Mouse (Mus musculus): ENCODE measurements around the gene Rab3d.
A peak's percentile ranks its signal among the peaks of the same experiment; 100 is the strongest.
"Not testable (repeated sequence)": the region's sequence is repeated elsewhere in the genome, so short reads cannot be mapped to it uniquely, and the experiment has no call there.

Gene Rab3d

GRCm38 (mm10) chr9:21909474-21910223 is 8.3 kb downstream of the Rab3d start:
- no peak for DNase-seq (ENCODE audit: low read depth, low spot score)

- DNase-seq (ENCODE audit: low read depth, low spot score): peak; percentile 27
Measured at GRCm38 (mm10) chr9:21908216-21908615, 9.8 kb downstream of the Rab3d start.

- DNase-seq (ENCODE audit: low read depth, low spot score): no peak
Measured at GRCm38 (mm10) chr9:21904031-21904430, 14.0 kb downstream of the Rab3d start.

GRCm38 (mm10) chr9:21901223-21901820 is 16.7 kb downstream of the Rab3d start:
- DNase-seq (ENCODE audit: low read depth, low spot score): peak; percentile 81

GRCm38 (mm10) chr9:21889229-21889628 is 28.8 kb downstream of the Rab3d start:
- peak; percentile 26 for DNase-seq (ENCODE audit: low read depth, low spot score)

GRCm38 (mm10) chr9:21876601-21877000 is 41.4 kb downstream of the Rab3d start:
- peak; percentile 8 for DNase-seq (ENCODE audit: low read depth, low spot score)

- no peak for DNase-seq (ENCODE audit: low read depth, low spot score)
Measured at GRCm38 (mm10) chr9:21872204-21872603, 45.8 kb downstream of the Rab3d start.

GRCm38 (mm10) chr9:21870879-21871524 is 47.0 kb downstream of the Rab3d start:
- DNase-seq (ENCODE audit: low read depth, low spot score): peak; percentile 65

GRCm38 (mm10) chr9:21869290-21869689 is 48.7 kb downstream of the Rab3d start:
- DNase-seq (ENCODE audit: low read depth, low spot score): peak; percentile 13

- no peak for DNase-seq (ENCODE audit: low read depth, low spot score)
Measured at GRCm38 (mm10) chr9:21867726-21868125, 50.3 kb downstream of the Rab3d start.

- no peak for DNase-seq (ENCODE audit: low read depth, low spot score)
Measured at GRCm38 (mm10) chr9:21866641-21867040, 51.4 kb downstream of the Rab3d start.

- no peak for DNase-seq (ENCODE audit: low read depth, low spot score)
Measured at GRCm38 (mm10) chr9:21865673-21866398, 52.2 kb downstream of the Rab3d start.

- DNase-seq (ENCODE audit: low read depth, low spot score): no peak
Measured at GRCm38 (mm10) chr9:21862181-21862580, 55.8 kb downstream of the Rab3d start.

GRCm38 (mm10) chr9:21860349-21860748 is 57.6 kb downstream of the Rab3d start:
- DNase-seq (ENCODE audit: low read depth, low spot score): not testable (repeated sequence)

- DNase-seq (ENCODE audit: low read depth, low spot score): no peak
Measured at GRCm38 (mm10) chr9:21859606-21860005, 58.4 kb downstream of the Rab3d start.

- no peak for DNase-seq (ENCODE audit: low read depth, low spot score)
Measured at GRCm38 (mm10) chr9:21858084-21858483, 59.9 kb downstream of the Rab3d start.

GRCm38 (mm10) chr9:21857501-21857900 is 60.5 kb downstream of the Rab3d start:
- DNase-seq (ENCODE audit: low read depth, low spot score): no peak

All from CD4-positive, CD25-positive, alpha-beta regulatory T cell, adult 2 months (primary cell).